Mouse (Mus musculus): ENCODE data around the gene Zfp646. TPM values are rescaled to one million over a fixed set of nuclear protein-coding genes. Genes with fewer than 3 reads are reported as not detected.
"Not testable (repeated sequence)": the region's sequence is repeated elsewhere in the genome, so short reads cannot be mapped to it uniquely, and the experiment has no call there.

Zfp646 gene
- polyA plus RNA-seq (2015; fragmentation: Nextera tagmentation; extraction: Ambion mirVana): 9.7 and 10.9 TPM in 2 replicates

DNA sequence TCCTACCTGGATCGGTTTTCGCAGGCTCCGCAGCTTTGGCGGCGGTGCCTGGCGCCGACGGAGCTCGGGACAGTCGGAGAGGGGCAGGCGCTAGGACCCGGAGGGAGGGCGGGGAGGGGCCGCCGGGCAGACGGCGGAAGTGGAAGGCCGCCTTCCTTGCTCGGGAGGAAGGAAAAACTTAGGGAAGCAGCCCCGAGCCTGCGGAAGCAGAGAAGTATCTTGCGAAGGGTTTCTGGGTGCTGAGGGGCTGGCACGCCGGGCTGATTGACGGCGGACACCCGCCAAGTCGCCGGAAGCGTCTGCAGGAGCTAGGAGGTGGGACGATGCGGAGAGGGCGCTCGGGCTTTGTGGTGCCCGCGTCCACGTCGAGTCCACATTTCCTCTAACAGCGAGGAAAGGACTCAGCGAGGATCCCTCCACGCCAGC is at the start of gene Zfp646:
Zfp646 (plus strand) TSS at position 181 of the 426 bp plus-strand sequence.
- H3K4me2 ChIP-seq (replicated peaks): peak within 1 kb of the TSS; percentile 76
- H3K4me1 ChIP-seq: peaks cover 23% of the 10 kb centered on the region
- peak; percentile 92 for ATAC-seq (ENCODE audit: insufficient number of reproducible peaks, low FRiP score, low TSS enrichment, low read depth)
- H3K9ac ChIP-seq: peak within 1 kb of the TSS; percentile 93
- H3K27me3 ChIP-seq: no peaks in the 10 kb centered on the region
- peaks cover 39% of the 10 kb centered on the region for H3K36me3 ChIP-seq
- H3K4me3 ChIP-seq (replicated peaks): peak within 1 kb of the TSS; percentile 82
- 0% methylated on average over 40 of the region's 41 CpGs for WGBS
- H3K9me3 ChIP-seq (replicated peaks): no peaks in the 10 kb centered on the region
- H3K27ac ChIP-seq (replicated peaks): peak within 1 kb of the TSS; percentile 99

DNA sequence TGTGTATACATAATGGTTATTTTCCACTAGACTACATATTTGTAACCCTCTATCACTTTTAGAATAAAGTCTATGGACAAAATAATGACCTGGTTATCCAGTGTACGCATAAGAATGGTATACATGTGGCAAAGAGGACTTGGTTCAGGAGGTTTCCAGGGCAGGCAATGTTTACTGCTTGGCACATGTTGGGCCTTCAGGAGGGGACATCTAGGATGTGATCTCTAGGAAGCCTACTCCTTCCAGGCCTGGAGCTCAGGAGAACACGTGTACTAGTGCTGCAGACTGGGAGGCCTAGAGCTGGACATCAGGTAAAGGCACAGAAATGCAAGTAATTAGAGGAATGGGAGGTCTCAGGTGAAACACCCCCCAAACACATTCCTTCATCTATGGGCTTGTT is 40.5 kb upstream of the Zfp646 start:
- no peak overlapping the region for H3K4me2 ChIP-seq (replicated peaks)
- H3K4me3 ChIP-seq (replicated peaks): no peak overlapping the region
- ATAC-seq (ENCODE audit: insufficient number of reproducible peaks, low FRiP score, low TSS enrichment, low read depth): no peak
- no peaks in the 10 kb centered on the region for H3K9me3 ChIP-seq (replicated peaks)
- WGBS: 66% methylated on average over 2 of the region's 2 CpGs
- no peaks in the 10 kb centered on the region for H3K27me3 ChIP-seq
- H3K4me1 ChIP-seq: peaks cover 2% of the 10 kb centered on the region; the same call in 1 of the 2 replicates
- no peak overlapping the region for H3K27ac ChIP-seq (replicated peaks)
- no peak overlapping the region for H3K9ac ChIP-seq
- no peaks in the 10 kb centered on the region for H3K36me3 ChIP-seq

DNA sequence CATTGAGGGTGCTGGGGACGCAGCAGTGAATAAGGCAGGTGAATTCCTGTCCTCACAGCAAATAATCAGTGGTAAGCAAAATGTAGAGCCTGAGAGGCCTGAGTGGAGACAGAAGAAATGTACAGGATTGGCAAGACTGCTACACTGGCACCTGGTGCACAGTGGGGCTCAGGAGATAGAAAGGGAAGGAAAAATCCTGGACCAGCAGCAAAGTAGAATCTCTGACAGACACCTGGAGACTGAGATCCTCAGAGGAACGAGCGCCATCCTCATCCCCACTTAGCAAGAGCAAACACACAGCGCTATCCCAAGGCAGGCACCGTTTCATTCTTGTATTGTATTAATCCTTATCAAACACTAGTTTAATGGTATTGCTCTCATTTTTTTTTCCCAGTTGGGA is 38.5 kb upstream of the Zfp646 start:
- H3K27ac ChIP-seq (replicated peaks): no peak overlapping the region
- no peak overlapping the region for H3K4me2 ChIP-seq (replicated peaks)
- peaks cover 8% of the 10 kb centered on the region for H3K4me1 ChIP-seq
- WGBS: 85% methylated on average over 5 of the region's 5 CpGs
- H3K9me3 ChIP-seq (replicated peaks): no peaks in the 10 kb centered on the region
- no peak overlapping the region for H3K4me3 ChIP-seq (replicated peaks)
- no peaks in the 10 kb centered on the region for H3K36me3 ChIP-seq
- no peak overlapping the region for H3K9ac ChIP-seq
- ATAC-seq (ENCODE audit: insufficient number of reproducible peaks, low FRiP score, low TSS enrichment, low read depth): no peak
- no peaks in the 10 kb centered on the region for H3K27me3 ChIP-seq

DNA sequence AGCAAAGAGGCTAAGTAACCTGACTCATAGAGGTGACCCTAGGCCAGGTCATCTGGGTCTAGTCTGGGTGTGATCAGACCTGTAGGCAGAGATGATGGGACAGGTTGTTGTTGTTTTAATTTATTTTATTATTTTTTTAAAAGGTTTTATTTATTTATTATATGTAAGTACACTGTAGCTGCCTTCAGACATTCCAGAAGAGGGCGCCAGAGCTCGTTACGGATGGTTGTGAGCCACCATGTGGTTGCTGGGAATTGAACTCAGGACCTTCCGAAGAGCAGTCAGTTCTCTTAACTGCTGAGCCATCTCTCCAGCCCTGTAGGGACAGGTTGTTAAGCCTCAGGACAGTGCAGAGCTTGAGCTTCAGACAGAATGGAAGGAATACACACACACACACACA is 38.1 kb upstream of the Zfp646 start:
- not testable (repeated sequence) for H3K27ac ChIP-seq (replicated peaks); H3K27me3 ChIP-seq; ATAC-seq (ENCODE audit: insufficient number of reproducible peaks, low FRiP score, low TSS enrichment, low read depth); H3K9ac ChIP-seq; H3K4me3 ChIP-seq (replicated peaks); H3K4me2 ChIP-seq (replicated peaks); H3K9me3 ChIP-seq (replicated peaks); H3K36me3 ChIP-seq
- H3K4me1 ChIP-seq: peaks cover 12% of the 10 kb centered on the region
- WGBS: 75% methylated on average over 4 of the region's 4 CpGs

DNA sequence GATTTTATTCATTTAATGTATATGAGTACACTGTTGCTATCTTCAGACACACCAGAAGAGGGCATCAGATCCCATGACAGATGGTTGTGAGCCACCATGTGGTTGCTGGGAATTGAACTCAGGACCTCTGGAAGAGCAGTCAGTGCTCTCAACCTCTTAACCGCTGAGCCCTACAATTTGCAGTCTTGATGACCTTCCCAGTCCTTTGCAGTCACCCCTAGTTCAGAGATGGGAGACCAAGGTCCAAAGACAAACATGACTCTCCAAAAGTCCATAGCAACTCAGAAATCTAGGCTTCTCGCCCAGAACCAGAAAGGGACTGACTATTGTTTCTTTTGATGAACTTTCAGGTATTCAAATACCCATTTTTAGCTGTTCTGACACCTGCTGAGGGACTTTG is 36.0 kb upstream of the Zfp646 start:
- H3K4me1 ChIP-seq: peaks cover 14% of the 10 kb centered on the region
- H3K4me3 ChIP-seq (replicated peaks); H3K9ac ChIP-seq; ATAC-seq (ENCODE audit: insufficient number of reproducible peaks, low FRiP score, low TSS enrichment, low read depth); H3K4me2 ChIP-seq (replicated peaks); H3K9me3 ChIP-seq (replicated peaks); H3K27me3 ChIP-seq; H3K27ac ChIP-seq (replicated peaks): not testable (repeated sequence)
- peaks cover 16% of the 10 kb centered on the region for H3K36me3 ChIP-seq
- 84% methylated on average over 2 of the region's 2 CpGs for WGBS

GRCm38 (mm10) chr7:127840886-127841285 is 35.1 kb upstream of the Zfp646 start:
- Histone ChIP-seq H3K4me1 (peaks cover 14% of the 10 kb centered on the region), H3K4me2 (replicated peaks) (peak overlapping the region; percentile 90), H3K36me3 (peaks cover 23% of the 10 kb centered on the region), H3K27ac (replicated peaks) (peak overlapping the region; percentile 97), H3K9ac (peak overlapping the region; percentile 50), H3K4me3 (replicated peaks) (peak overlapping the region; percentile 66), H3K27me3 (no peaks in the 10 kb centered on the region), H3K9me3 (replicated peaks) (no peaks in the 10 kb centered on the region)
- ATAC-seq (ENCODE audit: insufficient number of reproducible peaks, low FRiP score, low TSS enrichment, low read depth): 0 out of 2 replicates have a peak, but pooled peaks have one; percentile 22
- 2% methylated on average over 15 of the region's 15 CpGs for WGBS

DNA sequence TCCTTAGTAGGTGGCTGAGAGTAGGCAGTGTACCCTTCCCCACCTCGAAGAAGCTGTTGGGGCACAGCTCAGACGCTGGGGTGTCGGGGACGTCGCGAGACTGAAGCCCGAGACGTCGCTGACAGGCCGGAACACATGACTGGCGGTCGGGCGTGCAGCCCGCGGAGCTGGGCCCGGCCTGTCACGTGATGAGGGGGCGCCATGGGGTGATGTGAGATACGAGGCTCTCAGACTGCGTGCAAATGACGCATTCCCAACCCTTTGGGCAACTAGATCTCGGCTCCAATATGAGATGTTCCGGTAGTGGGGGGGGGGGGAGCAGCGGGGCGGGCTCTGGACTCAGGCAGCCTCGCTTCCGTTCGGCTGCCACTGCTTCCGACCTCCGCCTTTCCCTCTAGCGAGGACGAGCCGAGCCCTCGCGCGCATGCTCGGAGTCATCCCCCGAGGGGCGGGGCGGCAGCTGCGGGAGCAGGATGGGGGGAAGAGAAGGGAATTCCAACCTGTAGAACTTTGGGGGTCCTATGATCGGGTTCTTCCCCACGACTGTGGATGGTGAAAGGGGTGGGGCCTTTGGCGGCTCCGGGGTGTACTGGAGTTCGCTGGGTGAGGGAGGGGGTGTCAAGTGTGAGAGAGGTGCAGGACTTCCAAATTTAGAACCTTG is 34.6 kb upstream of the Zfp646 start:
- H3K4me1 ChIP-seq: peaks cover 14% of the 10 kb centered on the region
- ATAC-seq (ENCODE audit: insufficient number of reproducible peaks, low FRiP score, low TSS enrichment, low read depth): peak; percentile 94
- WGBS: under 1% methylated on average over 46 of the region's 46 CpGs

GRCm38 (mm10) chr7:127842001-127842718 is 33.9 kb upstream of the Zfp646 start:
- Histone ChIP-seq H3K4me3 (replicated peaks) (peak overlapping the region; percentile 66), H3K27me3 (no peaks in the 10 kb centered on the region), H3K4me2 (replicated peaks) (peak overlapping the region; percentile 90), H3K4me1 (peaks cover 14% of the 10 kb centered on the region), H3K27ac (replicated peaks) (peak overlapping the region; percentile 97), H3K9ac (peak overlapping the region; percentile 50), H3K9me3 (replicated peaks) (no peaks in the 10 kb centered on the region), H3K36me3 (peaks cover 36% of the 10 kb centered on the region)
- peak; percentile 52 for ATAC-seq (ENCODE audit: insufficient number of reproducible peaks, low FRiP score, low TSS enrichment, low read depth)
- under 1% methylated on average over 40 of the region's 40 CpGs for WGBS

More for the DNA sequence above, 34.6 kb upstream of the Zfp646 start:
- Histone ChIP-seq H3K4me3 (replicated peaks) (peak overlapping the region; percentile 66), H3K27ac (replicated peaks) (peak overlapping the region; percentile 97), H3K9me3 (replicated peaks) (no peaks in the 10 kb centered on the region), H3K9ac (peak overlapping the region; percentile 50), H3K27me3 (no peaks in the 10 kb centered on the region), H3K4me2 (replicated peaks) (peak overlapping the region; percentile 90), H3K36me3 (peaks cover 29% of the 10 kb centered on the region)

DNA sequence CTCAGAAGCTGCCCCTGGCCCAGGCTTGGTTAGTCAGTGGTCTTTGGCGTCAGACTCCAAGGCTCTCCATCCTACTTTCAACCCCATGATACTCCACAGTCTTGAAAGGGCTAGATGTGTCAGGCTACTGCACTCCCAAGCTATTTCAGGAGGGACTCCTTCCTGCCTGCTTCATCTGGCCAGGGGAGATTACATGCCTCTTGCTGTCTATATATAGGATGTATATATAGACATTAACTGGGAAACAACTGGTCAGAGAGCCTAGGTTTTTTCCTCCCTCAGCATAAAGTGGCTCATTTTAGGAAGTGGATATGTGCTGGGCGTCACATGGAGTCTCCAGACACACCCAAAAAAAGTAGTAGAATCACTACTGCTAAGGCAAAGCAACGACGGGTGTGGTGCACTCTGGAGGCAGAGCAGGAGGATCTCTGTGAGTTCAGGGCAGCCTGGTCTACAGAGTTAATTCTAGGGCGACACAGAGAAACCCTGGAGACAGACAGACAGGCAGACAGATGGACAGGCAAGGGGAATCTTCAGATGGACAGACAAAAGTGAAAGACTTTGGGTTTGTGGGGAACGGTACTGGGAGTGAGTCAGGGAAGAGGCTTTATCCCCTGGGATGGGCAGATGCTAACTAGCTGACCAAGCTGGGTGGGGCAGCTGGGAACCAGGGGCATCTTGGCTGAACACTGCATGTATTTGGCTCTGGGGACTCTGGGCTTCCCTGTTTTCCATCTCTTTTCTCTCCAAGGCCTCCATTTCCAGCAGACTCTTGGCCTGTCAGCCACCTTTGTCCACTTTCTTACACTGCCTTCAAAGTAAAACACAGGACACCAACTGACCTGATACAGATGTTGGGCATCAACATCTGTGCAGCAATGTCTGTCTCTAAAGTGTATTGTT is 25.8 kb upstream of the Zfp646 start:
- Histone ChIP-seq H3K4me3 (replicated peaks) (no peak overlapping the region), H3K36me3 (peaks cover 31% of the 10 kb centered on the region), H3K4me2 (replicated peaks) (no peak overlapping the region), H3K27me3 (no peaks in the 10 kb centered on the region), H3K9ac (no peak overlapping the region), H3K4me1 (no peaks in the 10 kb centered on the region), H3K27ac (replicated peaks) (peak overlapping the region; percentile 58), H3K9me3 (replicated peaks) (no peaks in the 10 kb centered on the region)
- ATAC-seq (ENCODE audit: insufficient number of reproducible peaks, low FRiP score, low TSS enrichment, low read depth): no peak
- WGBS: 68% methylated on average over 6 of the region's 6 CpGs

DNA sequence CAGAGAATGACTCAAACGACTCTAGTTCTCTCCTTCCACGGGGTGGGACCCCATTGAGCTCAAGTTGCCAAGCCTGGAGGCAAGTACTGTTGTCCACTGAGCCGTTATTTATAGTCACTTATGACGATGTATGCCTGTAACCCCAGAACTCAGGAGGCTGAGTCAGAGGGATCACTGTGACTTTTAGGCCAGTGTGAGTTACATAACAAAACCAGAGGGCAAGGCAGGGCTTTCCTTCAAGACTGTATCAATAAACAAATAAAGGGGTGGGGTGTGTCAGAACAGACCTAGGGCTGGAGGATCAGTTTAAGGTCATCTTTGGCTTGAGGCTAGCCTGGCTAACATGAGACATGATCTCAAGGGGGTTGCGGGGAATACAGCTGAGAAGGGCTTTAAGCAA is 25.1 kb upstream of the Zfp646 start:
- ATAC-seq (ENCODE audit: insufficient number of reproducible peaks, low FRiP score, low TSS enrichment, low read depth): no peak

DNA sequence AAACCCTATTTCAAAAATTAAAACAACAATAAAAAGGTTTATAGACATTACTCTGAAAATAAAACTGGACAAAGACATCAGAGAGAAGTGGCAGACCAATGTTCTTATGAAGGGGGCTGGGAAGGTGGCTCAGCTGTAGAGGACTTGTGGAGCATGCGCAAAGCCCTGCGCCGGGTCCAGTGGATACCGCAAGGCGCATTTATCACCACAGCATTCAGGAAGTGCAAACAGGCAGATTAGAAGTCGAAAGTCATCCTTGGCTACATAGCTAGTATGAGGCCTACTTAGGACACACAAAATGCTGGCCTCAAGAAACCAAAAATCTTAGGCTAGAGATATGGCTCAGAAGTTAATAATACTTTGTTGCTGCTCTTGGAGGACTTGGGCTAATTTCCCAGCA is 17.8 kb upstream of the Zfp646 start:
- H3K9ac ChIP-seq: no peak overlapping the region
- H3K27ac ChIP-seq (replicated peaks): no peak overlapping the region
- no peak for ATAC-seq (ENCODE audit: insufficient number of reproducible peaks, low FRiP score, low TSS enrichment, low read depth)
- H3K9me3 ChIP-seq (replicated peaks): no peaks in the 10 kb centered on the region
- H3K36me3 ChIP-seq: no peaks in the 10 kb centered on the region
- no peak overlapping the region for H3K4me2 ChIP-seq (replicated peaks)
- no peaks in the 10 kb centered on the region for H3K4me1 ChIP-seq
- no peak overlapping the region for H3K4me3 ChIP-seq (replicated peaks)
- WGBS: 92% methylated on average over 6 of the region's 6 CpGs
- no peaks in the 10 kb centered on the region for H3K27me3 ChIP-seq

More for the DNA sequence above, 25.1 kb upstream of the Zfp646 start:
- 60% methylated on average over 5 of the region's 5 CpGs for WGBS
- Histone ChIP-seq H3K4me3 (replicated peaks) (no peak overlapping the region), H3K4me2 (replicated peaks) (no peak overlapping the region), H3K36me3 (peaks cover 25% of the 10 kb centered on the region), H3K9ac (no peak overlapping the region), H3K9me3 (replicated peaks) (no peaks in the 10 kb centered on the region), H3K4me1 (no peaks in the 10 kb centered on the region), H3K27ac (replicated peaks) (0 out of 2 replicates have a peak overlapping the region, but pooled peaks have one; percentile 58), H3K27me3 (no peaks in the 10 kb centered on the region)
